Mouse (Mus musculus) bone marrow macrophage, adult 2 months (primary cell): ENCODE measurements at regions not wholly inside any gene's neighbourhood (a gene's known extent, or its start where the extent isn't known, plus 50 kb on each side); places are given as distances from the start of the nearest gene placed in this dataset.
"Not testable (repeated sequence)": the region's sequence is repeated elsewhere in the genome, so short reads cannot be mapped to it uniquely, and the experiment has no call there.

Experiments
- CTCF ChIP-seq: IDR thresholded peaks from 2 replicates; pipeline ENCODE4 v1.5.1; 2012; ENCODE audit warnings: low read depth, mild to moderate bottlenecking, low read length, moderate library complexity
- POLR2A ChIP-seq: IDR thresholded peaks from 2 replicates; pipeline ENCODE4 v1.6.1; 2012; ENCODE audit warnings: mild to moderate bottlenecking, low read depth, low read length, borderline replicate concordance

DNA sequence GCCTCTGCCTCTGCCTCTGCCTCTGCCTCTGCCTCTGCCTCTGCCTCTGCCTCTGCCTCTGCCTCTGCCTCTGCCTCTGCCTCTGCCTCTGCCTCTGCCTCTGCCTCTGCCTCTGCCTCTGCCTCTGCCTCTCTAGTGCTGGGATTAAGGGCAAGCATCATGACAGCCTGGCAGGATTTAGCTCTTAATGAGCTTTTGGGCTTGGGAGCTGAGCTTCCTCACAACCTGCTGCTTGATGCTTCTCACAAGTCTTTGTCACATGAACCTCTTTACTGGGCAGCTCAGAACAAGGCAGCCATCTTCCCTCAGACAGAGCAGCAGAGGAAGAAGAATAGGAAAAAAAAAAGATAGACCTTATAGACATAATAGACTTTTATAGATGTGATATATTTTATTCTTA lies 152.6 kb downstream of the Gm5426 start:
- not testable (repeated sequence) for TF ChIP-seq CTCF, POLR2A
